Mouse (Mus musculus): ENCODE data around the gene Klf9. TPM values are rescaled to one million over a fixed set of nuclear protein-coding genes. Genes with fewer than 3 reads are reported as not detected.

Klf9 gene
- polyA plus RNA-seq, 1 experiment from 2014 or later, result 0.97 TPM

DNA sequence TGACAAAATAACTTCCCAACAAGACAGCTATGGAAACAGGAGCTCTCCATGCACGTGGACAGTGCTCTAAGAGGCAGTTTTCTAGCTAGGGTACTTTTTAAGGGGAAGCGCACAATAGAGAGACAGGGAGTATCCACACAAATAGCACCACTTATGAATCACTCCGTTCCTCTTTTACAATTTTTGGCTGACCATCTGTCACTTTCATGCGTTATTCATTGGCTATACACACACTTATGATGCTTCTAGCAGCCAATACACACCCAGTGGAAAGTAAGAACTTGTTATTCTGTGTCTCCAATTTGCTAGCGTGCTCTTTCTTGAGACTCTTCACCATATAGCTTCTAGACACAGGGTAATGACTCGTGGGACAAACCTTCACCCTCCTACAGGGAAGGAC, 46.7 kb downstream of the Klf9 start:
- WGBS, result 73% methylated on average over 6 of the region's 6 CpGs
- no peak overlapping the region for H3K9ac ChIP-seq (ENCODE audit: low read length)
- H3K36me3 ChIP-seq (ENCODE audit: control insufficient read depth, insufficient read depth, low read length), result 0 out of 2 replicates have a peak, but pooled peaks cover 6% of the 10 kb centered on the region
- H3K27me3 ChIP-seq (replicated peaks; ENCODE audit: control insufficient read depth, insufficient read depth, low read length), result no peaks in the 10 kb centered on the region
- no peaks in the 10 kb centered on the region for H3K9me3 ChIP-seq (replicated peaks; ENCODE audit: control insufficient read depth, low read length)
- no peak overlapping the region for H3K4me3 ChIP-seq (ENCODE audit: low read depth, low read length)
- ATAC-seq (no peak), DNase-seq (ENCODE audit: low spot score) (peak; percentile 19)
- no peaks in the 10 kb centered on the region for H3K4me1 ChIP-seq (ENCODE audit: control insufficient read depth, insufficient read depth, low read length)
- H3K27ac ChIP-seq (ENCODE audit: low read depth, low read length), result no peak overlapping the region
- no peak overlapping the region for H3K4me2 ChIP-seq (ENCODE audit: low read length)

DNA sequence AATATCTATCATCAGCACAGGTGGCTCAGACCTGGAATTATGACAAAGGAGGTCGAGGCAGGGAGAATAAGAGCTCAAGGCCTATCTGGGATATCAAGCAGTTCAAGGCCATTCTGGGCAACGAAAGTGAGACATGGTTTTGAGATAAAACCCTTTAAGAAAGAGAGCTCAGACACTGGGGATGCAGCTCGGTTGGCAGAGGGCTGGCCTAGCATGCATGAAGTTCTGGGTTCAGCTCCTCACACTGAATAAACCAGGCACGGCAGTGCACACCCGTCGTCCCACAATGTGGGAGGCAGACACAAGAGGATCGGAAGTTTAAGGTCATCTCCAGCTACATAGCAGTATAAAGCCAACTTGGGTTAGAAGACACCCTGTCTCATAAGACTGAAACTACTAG, 48.0 kb downstream of the Klf9 start:
- 0 out of 2 replicates have a peak, but pooled peaks cover 6% of the 10 kb centered on the region for H3K36me3 ChIP-seq (ENCODE audit: control insufficient read depth, insufficient read depth, low read length)
- no peak overlapping the region for H3K27ac ChIP-seq (ENCODE audit: low read depth, low read length)
- WGBS, result 91% methylated on average over 7 of the region's 7 CpGs
- no peaks in the 10 kb centered on the region for H3K4me1 ChIP-seq (ENCODE audit: control insufficient read depth, insufficient read depth, low read length)
- H3K4me2 ChIP-seq (ENCODE audit: low read length), result no peak overlapping the region
- H3K27me3 ChIP-seq (replicated peaks; ENCODE audit: control insufficient read depth, insufficient read depth, low read length), result no peaks in the 10 kb centered on the region
- H3K9ac ChIP-seq (ENCODE audit: low read length), result no peak overlapping the region
- ATAC-seq (no peak), DNase-seq (ENCODE audit: low spot score) (no peak)
- no peaks in the 10 kb centered on the region for H3K9me3 ChIP-seq (replicated peaks; ENCODE audit: control insufficient read depth, low read length)
- no peak overlapping the region for H3K4me3 ChIP-seq (ENCODE audit: low read depth, low read length)

GRCm38 (mm10) chr19:23189744-23190143, 48.7 kb downstream of the Klf9 start:
- no peak overlapping the region for H3K4me3 ChIP-seq (ENCODE audit: low read depth, low read length)
- H3K36me3 ChIP-seq (ENCODE audit: control insufficient read depth, insufficient read depth, low read length), result 0 out of 2 replicates have a peak, but pooled peaks cover 6% of the 10 kb centered on the region
- no peak overlapping the region for H3K27ac ChIP-seq (ENCODE audit: low read depth, low read length)
- H3K4me2 ChIP-seq (ENCODE audit: low read length), result no peak overlapping the region
- H3K9me3 ChIP-seq (replicated peaks; ENCODE audit: control insufficient read depth, low read length), result no peaks in the 10 kb centered on the region
- H3K9ac ChIP-seq (ENCODE audit: low read length), result no peak overlapping the region
- no peak for ATAC-seq
- WGBS, result 96% methylated on average over 1 of the region's 1 CpGs
- no peaks in the 10 kb centered on the region for H3K4me1 ChIP-seq (ENCODE audit: control insufficient read depth, insufficient read depth, low read length)
- DNase-seq (ENCODE audit: low spot score), result no peak
- no peaks in the 10 kb centered on the region for H3K27me3 ChIP-seq (replicated peaks; ENCODE audit: control insufficient read depth, insufficient read depth, low read length)

- DNase-seq (ENCODE audit: low spot score), result no peak
- H3K4me1 ChIP-seq (ENCODE audit: control insufficient read depth, insufficient read depth, low read length), result no peaks in the 10 kb centered on the region
- H3K9me3 ChIP-seq (replicated peaks; ENCODE audit: control insufficient read depth, low read length), result no peaks in the 10 kb centered on the region
- WGBS, result 81% methylated on average over 6 of the region's 6 CpGs
- H3K27ac ChIP-seq (ENCODE audit: low read depth, low read length), result no peak overlapping the region
- H3K36me3 ChIP-seq (ENCODE audit: control insufficient read depth, insufficient read depth, low read length), result peaks cover 10% of the 10 kb centered on the region; the same call in 1 of the 2 replicates
- ATAC-seq, result no peak
- H3K4me3 ChIP-seq (ENCODE audit: low read depth, low read length), result no peak overlapping the region
- no peaks in the 10 kb centered on the region for H3K27me3 ChIP-seq (replicated peaks; ENCODE audit: control insufficient read depth, insufficient read depth, low read length)
- no peak overlapping the region for H3K9ac ChIP-seq (ENCODE audit: low read length)
- no peak overlapping the region for H3K4me2 ChIP-seq (ENCODE audit: low read length)
Observed at GRCm38 (mm10) chr19:23191486-23191885, 50.5 kb downstream of the Klf9 start.

DNA sequence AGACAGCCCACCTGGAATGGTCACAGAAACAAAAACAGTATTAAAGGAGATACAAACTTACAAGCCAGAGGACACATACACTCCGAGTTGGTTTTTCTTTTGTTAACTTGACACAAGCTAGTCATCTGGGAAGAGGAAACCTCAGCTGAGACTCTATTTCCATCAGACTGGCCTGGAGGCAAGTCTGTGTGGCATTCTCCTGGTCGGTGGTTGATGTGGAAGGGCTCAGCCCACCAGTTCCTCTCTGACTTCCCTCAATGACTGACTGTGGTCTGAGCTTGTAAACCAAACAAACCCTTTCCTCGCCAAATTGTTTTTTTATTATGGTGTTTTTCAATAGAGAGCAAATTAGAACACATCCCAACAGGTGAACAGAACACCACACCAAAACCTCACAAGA, 52.0 kb downstream of the Klf9 start:
- Histone ChIP-seq H3K36me3 (ENCODE audit: control insufficient read depth, insufficient read depth, low read length) (peaks cover 10% of the 10 kb centered on the region; the same call in 1 of the 2 replicates), H3K27ac (ENCODE audit: low read depth, low read length) (no peak overlapping the region), H3K9ac (ENCODE audit: low read length) (no peak overlapping the region), H3K27me3 (replicated peaks; ENCODE audit: control insufficient read depth, insufficient read depth, low read length) (no peaks in the 10 kb centered on the region), H3K4me1 (ENCODE audit: control insufficient read depth, insufficient read depth, low read length) (no peaks in the 10 kb centered on the region), H3K9me3 (replicated peaks; ENCODE audit: control insufficient read depth, low read length) (no peaks in the 10 kb centered on the region), H3K4me2 (ENCODE audit: low read length) (no peak overlapping the region), H3K4me3 (ENCODE audit: low read depth, low read length) (no peak overlapping the region)
- 88% methylated on average over 3 of the region's 3 CpGs for WGBS
- DNase-seq (ENCODE audit: low spot score), result no peak
- no peak for ATAC-seq

GRCm38 (mm10) chr19:23202106-23202505, 61.1 kb downstream of the Klf9 start:
- DNase-seq (ENCODE audit: low spot score) (no peak), ATAC-seq (no peak)
- H3K36me3 ChIP-seq (ENCODE audit: control insufficient read depth, insufficient read depth, low read length), result peaks cover 34% of the 10 kb centered on the region
- H3K4me1 ChIP-seq (ENCODE audit: control insufficient read depth, insufficient read depth, low read length), result no peaks in the 10 kb centered on the region
- H3K27ac ChIP-seq (ENCODE audit: low read depth, low read length), result no peak overlapping the region
- H3K4me2 ChIP-seq (ENCODE audit: low read length), result no peak overlapping the region
- H3K9me3 ChIP-seq (replicated peaks; ENCODE audit: control insufficient read depth, low read length), result peaks cover 3% of the 10 kb centered on the region; the same call in 1 of the 2 replicates
- no peaks in the 10 kb centered on the region for H3K27me3 ChIP-seq (replicated peaks; ENCODE audit: control insufficient read depth, insufficient read depth, low read length)
- H3K4me3 ChIP-seq (ENCODE audit: low read depth, low read length), result no peak overlapping the region
- H3K9ac ChIP-seq (ENCODE audit: low read length), result no peak overlapping the region
- WGBS, result 97% methylated on average over 5 of the region's 5 CpGs

GRCm38 (mm10) chr19:23203505-23204053, 62.6 kb downstream of the Klf9 start:
- Histone ChIP-seq H3K9ac (ENCODE audit: low read length) (no peak overlapping the region), H3K4me2 (ENCODE audit: low read length) (no peak overlapping the region), H3K9me3 (replicated peaks; ENCODE audit: control insufficient read depth, low read length) (peaks cover 3% of the 10 kb centered on the region; the same call in 1 of the 2 replicates), H3K36me3 (ENCODE audit: control insufficient read depth, insufficient read depth, low read length) (peaks cover 36% of the 10 kb centered on the region), H3K4me1 (ENCODE audit: control insufficient read depth, insufficient read depth, low read length) (no peaks in the 10 kb centered on the region), H3K27ac (ENCODE audit: low read depth, low read length) (no peak overlapping the region), H3K4me3 (ENCODE audit: low read depth, low read length) (no peak overlapping the region), H3K27me3 (replicated peaks; ENCODE audit: control insufficient read depth, insufficient read depth, low read length) (no peaks in the 10 kb centered on the region)
- DNase-seq (ENCODE audit: low spot score), result no peak
- WGBS, result 96% methylated on average over 3 of the region's 3 CpGs
- no peak for ATAC-seq

DNA sequence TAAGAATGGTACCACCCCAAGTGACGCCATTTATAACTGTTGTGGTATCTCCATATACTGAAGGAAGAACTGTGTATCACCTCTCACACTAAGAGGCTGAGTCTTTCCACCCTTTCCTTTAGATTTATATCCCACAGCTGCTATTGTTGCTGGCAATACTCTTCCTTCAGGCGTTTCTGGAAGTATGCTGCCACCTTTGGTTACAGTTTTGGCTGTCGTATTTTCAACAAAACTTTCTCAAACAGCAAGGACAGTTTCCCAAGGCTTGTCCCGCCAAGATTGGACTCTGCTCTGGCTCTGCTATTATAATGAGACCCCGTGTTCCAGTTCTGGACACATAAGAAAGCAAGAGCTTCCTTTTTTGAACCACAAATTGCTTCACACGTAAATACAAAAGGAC, 70.3 kb downstream of the Klf9 start:
- no peak for ATAC-seq
- no peaks in the 10 kb centered on the region for H3K4me1 ChIP-seq (ENCODE audit: control insufficient read depth, insufficient read depth, low read length)

GRCm38 (mm10) chr19:23214326-23214725, 73.3 kb downstream of the Klf9 start:
- no peak overlapping the region for H3K4me2 ChIP-seq (ENCODE audit: low read length)
- H3K27me3 ChIP-seq (replicated peaks; ENCODE audit: control insufficient read depth, insufficient read depth, low read length), result no peaks in the 10 kb centered on the region
- no peaks in the 10 kb centered on the region for H3K9me3 ChIP-seq (replicated peaks; ENCODE audit: control insufficient read depth, low read length)
- H3K36me3 ChIP-seq (ENCODE audit: control insufficient read depth, insufficient read depth, low read length), result peaks cover 41% of the 10 kb centered on the region
- H3K27ac ChIP-seq (ENCODE audit: low read depth, low read length), result no peak overlapping the region
- no peaks in the 10 kb centered on the region for H3K4me1 ChIP-seq (ENCODE audit: control insufficient read depth, insufficient read depth, low read length)
- H3K9ac ChIP-seq (ENCODE audit: low read length), result no peak overlapping the region
- WGBS, result 67% methylated on average over 8 of the region's 8 CpGs
- no peak for ATAC-seq
- no peak overlapping the region for H3K4me3 ChIP-seq (ENCODE audit: low read depth, low read length)
- DNase-seq (ENCODE audit: low spot score), result peak; percentile 33

More for the DNA sequence above, 70.3 kb downstream of the Klf9 start:
- DNase-seq (ENCODE audit: low spot score), result no peak
- H3K9ac ChIP-seq (ENCODE audit: low read length), result no peak overlapping the region
- no peak overlapping the region for H3K4me2 ChIP-seq (ENCODE audit: low read length)
- no peaks in the 10 kb centered on the region for H3K9me3 ChIP-seq (replicated peaks; ENCODE audit: control insufficient read depth, low read length)
- no peaks in the 10 kb centered on the region for H3K27me3 ChIP-seq (replicated peaks; ENCODE audit: control insufficient read depth, insufficient read depth, low read length)
- peaks cover 37% of the 10 kb centered on the region for H3K36me3 ChIP-seq (ENCODE audit: control insufficient read depth, insufficient read depth, low read length)
- H3K4me3 ChIP-seq (ENCODE audit: low read depth, low read length), result no peak overlapping the region
- H3K27ac ChIP-seq (ENCODE audit: low read depth, low read length), result no peak overlapping the region
- whole genome bisulfite sequencing, result 88% methylated on average over 6 of the region's 6 CpGs
